Mouse (Mus musculus): Measurements from ENCODE around the gene Gm5565. TPM values are rescaled to one million over a fixed set of nuclear protein-coding genes. Genes with fewer than 3 reads are reported as not detected.
A peak's percentile ranks its signal among the peaks of the same experiment; 100 is the strongest.
"Not testable (repeated sequence)": the region's sequence is repeated elsewhere in the genome, so short reads cannot be mapped to it uniquely, and the experiment has no call there.

The Gm5565 gene
- polyA plus RNA-seq, 2 experiments: not detected

DNA sequence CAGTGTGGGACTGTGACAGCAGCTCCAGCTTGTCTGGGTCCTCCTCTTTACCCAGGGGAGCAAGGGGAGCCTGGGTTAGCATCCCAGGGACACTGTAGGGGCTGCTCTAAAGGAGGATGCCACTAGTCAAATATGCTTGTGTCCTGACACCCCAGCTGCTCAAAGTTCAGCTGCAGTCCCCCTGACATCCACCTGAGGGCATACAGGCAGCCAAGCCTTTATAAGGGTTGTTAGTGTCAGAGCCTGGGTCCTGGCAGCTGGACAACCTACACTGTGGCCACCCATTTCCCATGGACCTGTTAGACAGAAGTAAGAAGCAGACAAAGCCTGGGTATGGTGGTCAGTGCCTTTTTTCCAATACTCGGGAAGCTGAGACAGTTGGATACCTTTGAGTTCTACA lies 27.8 kb upstream of the Gm5565 start:
- Histone ChIP-seq H3K4me2 (ENCODE audit: low read depth) (no peak overlapping the region), H3K9me3 (ENCODE audit: control insufficient read depth, low read length) (no peaks in the 10 kb centered on the region), H3K27ac (no peak overlapping the region), H3K4me3 (ENCODE audit: insufficient read depth in 1 of 2, low read depth in 2 of 2, low read length in 2 of 2) (no peak overlapping the region), H3K9ac (replicated peaks) (no peak overlapping the region), H3K4me1 (replicated peaks; ENCODE audit: control insufficient read depth in 2 of 2, insufficient read depth in 2 of 2, low read length in 1 of 2) (no peaks in the 10 kb centered on the region), H3K27me3 (ENCODE audit: control insufficient read depth, insufficient read depth, low read length) (no peaks in the 10 kb centered on the region), H3K36me3 (replicated peaks; ENCODE audit: control insufficient read depth, insufficient read depth, low read depth) (no peaks in the 10 kb centered on the region)
- TF ChIP-seq EP300 (IDR thresholded peaks at IDR 0.05; ENCODE audit: low read depth) (no peak), CTCF (IDR thresholded peaks at IDR 0.05; ENCODE audit: low read depth) (peak; percentile 60)
- ATAC-seq (ENCODE audit: insufficient read depth) (no peak), DNase-seq (ENCODE audit: low read depth in 3 of 3, low spot score in 3 of 3) (no peak)
- WGBS (ENCODE audit: insufficient replicate concordance): 65% methylated on average over 1 of the region's 1 CpGs

DNA sequence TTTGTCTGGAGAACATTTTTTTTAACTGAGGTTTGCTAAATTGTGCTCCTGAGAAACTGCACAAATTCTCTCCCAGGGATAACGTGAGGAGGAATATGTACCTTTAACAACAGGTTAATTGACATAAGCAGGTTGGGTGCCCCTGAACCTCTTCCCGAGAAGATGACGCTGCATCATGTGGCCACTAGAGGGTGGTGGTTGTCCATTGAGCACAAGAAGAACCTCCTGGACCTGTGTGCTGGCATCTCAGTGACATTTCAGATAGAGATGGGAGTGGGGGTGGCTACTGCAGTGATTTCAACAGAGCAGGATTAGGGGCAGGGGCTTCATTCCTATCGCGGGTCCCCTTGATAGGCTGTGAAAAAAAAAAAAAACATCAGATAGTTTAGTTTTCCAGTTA lies 27.1 kb upstream of the Gm5565 start:
- not testable (repeated sequence) for H3K4me3 ChIP-seq (ENCODE audit: insufficient read depth in 1 of 2, low read depth in 2 of 2, low read length in 2 of 2); ATAC-seq (ENCODE audit: insufficient read depth); H3K27me3 ChIP-seq (ENCODE audit: control insufficient read depth, insufficient read depth, low read length); H3K36me3 ChIP-seq (replicated peaks; ENCODE audit: control insufficient read depth, insufficient read depth, low read depth); H3K9ac ChIP-seq (replicated peaks); H3K27ac ChIP-seq; H3K9me3 ChIP-seq (ENCODE audit: control insufficient read depth, low read length); H3K4me1 ChIP-seq (replicated peaks; ENCODE audit: control insufficient read depth in 2 of 2, insufficient read depth in 2 of 2, low read length in 1 of 2); H3K4me2 ChIP-seq (ENCODE audit: low read depth)
- TF ChIP-seq CTCF (IDR thresholded peaks at IDR 0.05; ENCODE audit: low read depth): peak; percentile 86
- peak; percentile 28 to 41 (median 37) for DNase-seq (ENCODE audit: low read depth in 3 of 3, low spot score in 3 of 3)
- WGBS (ENCODE audit: insufficient replicate concordance): 14% methylated on average over 5 of the region's 5 CpGs

DNA sequence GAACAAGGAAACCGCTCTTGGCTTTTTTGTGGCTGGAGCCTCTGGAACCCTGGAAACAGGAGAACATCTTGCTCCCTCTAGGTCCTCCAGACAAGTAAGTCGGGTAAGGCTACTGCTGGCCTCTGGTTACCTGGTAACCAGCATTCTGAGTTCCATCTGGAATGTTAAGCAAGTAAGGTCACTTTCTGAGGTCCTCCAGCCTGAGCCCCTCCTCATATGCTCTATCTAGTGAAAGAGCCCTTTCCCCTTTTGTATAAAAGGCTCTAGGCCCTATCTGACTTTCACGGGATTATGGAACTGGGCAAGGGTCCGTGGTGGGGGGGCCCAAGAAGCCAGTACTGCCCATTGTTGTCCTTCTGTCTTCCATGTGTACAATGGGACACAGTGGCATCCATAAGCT lies 24.9 kb upstream of the Gm5565 start, which contains the start of gene 1700001J03Rik:
Gene 1700001J03Rik (minus strand): TSS at position 101 of the 400 bp plus-strand sequence.
- H3K4me2 ChIP-seq (ENCODE audit: low read depth); H3K27me3 ChIP-seq (ENCODE audit: control insufficient read depth, insufficient read depth, low read length); H3K36me3 ChIP-seq (replicated peaks; ENCODE audit: control insufficient read depth, insufficient read depth, low read depth); H3K9ac ChIP-seq (replicated peaks); ATAC-seq (ENCODE audit: insufficient read depth); H3K9me3 ChIP-seq (ENCODE audit: control insufficient read depth, low read length); H3K4me1 ChIP-seq (replicated peaks; ENCODE audit: control insufficient read depth in 2 of 2, insufficient read depth in 2 of 2, low read length in 1 of 2); H3K4me3 ChIP-seq (ENCODE audit: insufficient read depth in 1 of 2, low read depth in 2 of 2, low read length in 2 of 2); H3K27ac ChIP-seq; DNase-seq (ENCODE audit: low read depth in 3 of 3, low spot score in 3 of 3): not testable (repeated sequence)
- 56% methylated on average over 4 of the region's 4 CpGs for WGBS (ENCODE audit: insufficient replicate concordance)

DNA sequence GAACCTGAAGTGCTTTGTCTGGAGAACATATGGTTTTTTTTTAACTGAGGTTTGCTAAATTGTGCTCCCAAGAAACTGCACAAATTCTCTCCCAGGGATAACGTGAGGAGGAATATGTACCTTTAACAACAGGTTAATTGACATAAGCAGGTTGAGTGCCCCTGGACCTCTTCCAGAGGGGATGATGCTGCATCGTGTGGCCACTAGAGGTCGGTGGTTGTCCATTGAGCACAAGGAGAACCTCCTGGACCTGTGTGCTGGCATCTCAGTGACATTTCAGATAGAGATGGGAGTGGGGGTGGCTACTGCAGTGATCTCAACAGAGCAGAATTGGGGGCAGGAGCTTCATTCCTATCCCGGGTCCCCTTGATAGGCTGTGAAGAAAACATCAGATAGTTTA lies 12.4 kb upstream of the Gm5565 start:
- not testable (repeated sequence) for H3K36me3 ChIP-seq (replicated peaks; ENCODE audit: control insufficient read depth, insufficient read depth, low read depth); DNase-seq (ENCODE audit: low read depth in 3 of 3, low spot score in 3 of 3); H3K27ac ChIP-seq; H3K4me1 ChIP-seq (replicated peaks; ENCODE audit: control insufficient read depth in 2 of 2, insufficient read depth in 2 of 2, low read length in 1 of 2); H3K27me3 ChIP-seq (ENCODE audit: control insufficient read depth, insufficient read depth, low read length); H3K9me3 ChIP-seq (ENCODE audit: control insufficient read depth, low read length); H3K4me2 ChIP-seq (ENCODE audit: low read depth); H3K9ac ChIP-seq (replicated peaks); H3K4me3 ChIP-seq (ENCODE audit: insufficient read depth in 1 of 2, low read depth in 2 of 2, low read length in 2 of 2); ATAC-seq (ENCODE audit: insufficient read depth)
- TF ChIP-seq CTCF (IDR thresholded peaks at IDR 0.05; ENCODE audit: low read depth): peak; percentile 52
- 39% methylated on average over 4 of the region's 4 CpGs for WGBS (ENCODE audit: insufficient replicate concordance)

DNA sequence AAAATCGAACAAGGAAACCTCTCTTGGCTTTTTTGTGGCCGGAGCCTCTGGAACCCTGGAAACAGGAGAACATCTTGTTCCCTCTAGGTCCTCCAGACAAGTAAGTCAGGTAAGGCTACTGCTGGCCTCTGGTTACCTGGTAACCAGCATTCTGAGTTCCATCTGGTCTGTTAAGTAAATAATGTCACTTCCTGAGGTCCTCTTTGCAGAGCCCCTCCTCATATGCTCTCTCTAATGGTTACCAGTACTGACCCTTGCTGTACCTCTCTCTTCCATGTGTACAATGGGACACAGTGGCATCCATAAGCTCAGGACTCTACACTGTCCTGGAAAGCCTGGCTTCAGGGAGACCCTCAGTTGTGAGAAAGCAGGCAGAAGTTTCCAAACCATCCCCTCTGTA lies 10.3 kb upstream of the Gm5565 start, which contains the start of gene Gm6309:
Gene Gm6309 (minus strand): TSS at position 101 of the 400 bp plus-strand sequence.
- not testable (repeated sequence) for DNase-seq (ENCODE audit: low read depth in 3 of 3, low spot score in 3 of 3); H3K4me3 ChIP-seq (ENCODE audit: insufficient read depth in 1 of 2, low read depth in 2 of 2, low read length in 2 of 2); H3K4me2 ChIP-seq (ENCODE audit: low read depth); H3K27me3 ChIP-seq (ENCODE audit: control insufficient read depth, insufficient read depth, low read length); H3K9ac ChIP-seq (replicated peaks); H3K36me3 ChIP-seq (replicated peaks; ENCODE audit: control insufficient read depth, insufficient read depth, low read depth); H3K27ac ChIP-seq; ATAC-seq (ENCODE audit: insufficient read depth); H3K9me3 ChIP-seq (ENCODE audit: control insufficient read depth, low read length); H3K4me1 ChIP-seq (replicated peaks; ENCODE audit: control insufficient read depth in 2 of 2, insufficient read depth in 2 of 2, low read length in 1 of 2)
- 52% methylated on average over 2 of the region's 2 CpGs for WGBS (ENCODE audit: insufficient replicate concordance)

DNA sequence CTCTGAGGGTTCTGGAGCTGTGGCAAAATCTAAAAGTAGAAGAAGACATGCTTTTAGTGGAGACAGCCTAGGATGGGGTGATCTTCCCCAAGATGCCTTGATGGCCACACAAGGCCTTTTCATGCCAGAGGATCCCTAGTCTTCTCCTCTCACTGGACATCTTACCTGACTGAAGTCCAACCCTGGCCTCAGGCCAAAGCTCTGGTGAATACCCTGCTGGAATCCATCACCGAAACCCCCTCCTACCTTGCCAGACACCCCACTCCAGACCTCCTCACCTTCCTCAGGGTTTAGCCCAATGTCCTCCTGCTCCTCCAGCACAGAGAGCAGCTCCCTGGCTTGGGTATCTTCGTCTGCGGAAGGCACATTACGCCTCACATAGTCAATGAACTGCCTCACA lies 2.0 kb downstream of the Gm5565 start:
- 80% methylated on average over 4 of the region's 4 CpGs for WGBS (ENCODE audit: insufficient replicate concordance)
- H3K9ac ChIP-seq (replicated peaks); DNase-seq (ENCODE audit: low read depth in 3 of 3, low spot score in 3 of 3); H3K27ac ChIP-seq; H3K27me3 ChIP-seq (ENCODE audit: control insufficient read depth, insufficient read depth, low read length); H3K4me1 ChIP-seq (replicated peaks; ENCODE audit: control insufficient read depth in 2 of 2, insufficient read depth in 2 of 2, low read length in 1 of 2); H3K4me3 ChIP-seq (ENCODE audit: insufficient read depth in 1 of 2, low read depth in 2 of 2, low read length in 2 of 2); H3K36me3 ChIP-seq (replicated peaks; ENCODE audit: control insufficient read depth, insufficient read depth, low read depth); ATAC-seq (ENCODE audit: insufficient read depth); H3K9me3 ChIP-seq (ENCODE audit: control insufficient read depth, low read length); H3K4me2 ChIP-seq (ENCODE audit: low read depth): not testable (repeated sequence)

Data from liver, embryonic 14.5 days (tissue).